Mouse (Mus musculus): Measurements from ENCODE around the gene Jund.

DNA sequence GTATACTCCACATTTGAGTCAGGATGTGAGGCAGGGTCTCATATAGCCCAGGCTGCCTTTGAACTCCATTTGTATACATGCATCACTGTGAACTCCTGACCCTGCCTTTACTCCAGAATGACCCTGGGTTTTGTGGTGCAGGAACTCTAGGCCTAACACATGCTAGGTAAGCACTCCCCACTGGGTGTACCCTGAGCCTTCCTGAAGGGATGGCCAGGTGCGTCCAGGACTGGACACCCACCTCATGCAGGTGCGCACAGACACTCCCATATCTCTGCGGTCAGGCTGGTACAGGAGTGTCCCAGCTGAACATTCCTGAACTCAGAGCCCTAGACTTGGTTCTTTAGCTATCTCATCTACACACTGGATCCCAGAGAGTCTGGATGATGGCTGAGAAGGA, 24.6 kb upstream of the Jund start:
- TF ChIP-seq CTCF (conservative IDR thresholded peaks at IDR 0.05; ENCODE audit: low read length) (no peak), POU5F1 (IDR thresholded peaks at IDR 0.05; ENCODE audit: borderline replicate concordance, low read length) (no peak), NANOG (IDR thresholded peaks at IDR 0.05; ENCODE audit: borderline replicate concordance, low read length) (no peak)

Measured in E14TG2a.4 (cell line).